Mouse (Mus musculus): ENCODE measurements around the gene Zyg11a. TPM values are rescaled to one million over a fixed set of nuclear protein-coding genes. Genes with fewer than 3 reads are reported as not detected.

The Zyg11a gene
- 1.1 and 2.7 TPM in 2 replicates for polyA plus RNA-seq (2012; rRNA removed)

DNA sequence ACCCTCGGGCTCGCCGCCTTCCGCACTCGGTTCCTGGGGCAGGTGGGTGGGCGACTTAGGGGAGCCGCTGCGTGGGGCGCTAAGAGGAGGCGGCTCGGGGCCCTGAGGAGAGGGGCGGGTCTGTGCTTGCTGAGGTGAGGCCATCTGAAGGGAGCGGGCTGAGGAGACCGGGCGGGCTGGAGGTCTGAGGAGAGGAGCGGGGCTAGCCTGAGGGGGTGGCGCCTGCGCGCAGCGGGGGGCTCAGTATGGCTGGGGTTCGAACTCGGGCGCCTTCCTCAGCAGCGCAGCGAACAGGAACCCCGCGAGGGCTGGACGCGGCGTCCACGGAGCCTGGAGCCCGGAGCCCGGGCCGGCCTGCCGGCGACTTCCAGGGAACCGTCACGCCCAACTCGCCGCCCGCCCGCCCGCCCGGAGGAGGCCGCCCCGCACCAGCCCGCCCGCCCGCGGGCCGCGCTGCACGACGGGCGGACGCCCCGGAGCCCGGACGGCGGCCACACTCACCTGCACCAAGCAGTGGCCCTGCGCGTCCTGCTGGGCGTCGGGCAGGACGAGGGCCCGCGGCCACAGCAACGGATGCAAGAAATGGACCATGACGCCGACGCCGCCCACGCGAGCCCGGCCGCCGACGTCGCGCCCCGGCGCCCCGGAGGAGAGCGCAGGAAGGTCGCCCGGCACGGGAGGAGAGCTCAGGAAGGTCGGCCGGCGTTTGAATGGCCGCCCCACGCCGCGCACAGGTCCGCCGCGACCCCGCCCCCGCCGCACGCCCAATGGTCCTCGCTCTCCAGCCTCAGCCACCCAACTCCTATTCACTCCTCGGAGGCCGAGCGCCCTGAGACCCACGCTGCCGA, at the start of gene Zyg11a:
TSS of gene Zyg11a (minus strand) at position 717 of the 848 bp plus-strand sequence.
- WGBS: 6% methylated on average over 99 of the region's 107 CpGs
- DNase-seq (ENCODE audit: low read depth, low spot score): no peak

DNA sequence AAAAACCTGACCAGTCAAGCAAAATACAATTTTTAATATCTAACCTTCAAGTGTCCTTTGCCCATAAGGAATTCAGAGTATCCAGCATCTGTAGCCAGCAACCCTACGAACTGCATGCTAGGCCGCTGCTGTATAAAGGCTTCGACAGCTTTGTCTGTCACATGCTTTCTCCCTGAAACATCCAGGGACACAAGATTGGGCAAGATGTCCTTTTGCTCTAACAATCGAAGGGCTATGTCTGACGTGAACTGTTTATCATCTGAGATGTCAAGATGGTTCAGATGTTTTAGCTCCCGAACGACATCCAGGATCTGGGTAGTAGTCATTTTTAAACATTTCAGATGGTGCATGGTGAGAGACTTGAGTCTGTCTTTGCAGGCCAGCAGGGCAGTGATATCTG, 47.9 kb upstream of the Zyg11a start:
- DNase-seq (ENCODE audit: low read depth, low spot score): no peak
- WGBS: 94% methylated on average over 7 of the region's 7 CpGs

DNA sequence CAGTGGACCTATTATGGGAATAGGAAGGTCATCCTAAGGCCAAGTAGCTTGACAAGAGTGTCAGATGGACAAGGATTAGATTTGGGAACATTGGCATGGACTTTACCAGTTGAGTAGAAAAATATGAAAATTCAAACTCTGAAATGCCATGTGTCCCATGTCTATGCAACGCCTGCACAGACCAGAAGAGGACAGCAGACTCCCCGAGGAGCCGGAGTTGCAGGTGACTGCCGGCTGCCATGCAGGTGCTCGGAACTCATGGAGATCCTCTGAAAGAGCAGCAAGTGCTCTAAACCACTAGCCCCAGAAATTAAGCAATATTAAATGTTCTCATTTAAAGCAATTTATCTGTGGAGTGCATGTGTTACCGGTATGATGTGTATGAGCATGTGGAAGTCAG, 35.5 kb upstream of the Zyg11a start:
- WGBS: 90% methylated on average over 6 of the region's 6 CpGs
- no peak for DNase-seq (ENCODE audit: low read depth, low spot score)

DNA sequence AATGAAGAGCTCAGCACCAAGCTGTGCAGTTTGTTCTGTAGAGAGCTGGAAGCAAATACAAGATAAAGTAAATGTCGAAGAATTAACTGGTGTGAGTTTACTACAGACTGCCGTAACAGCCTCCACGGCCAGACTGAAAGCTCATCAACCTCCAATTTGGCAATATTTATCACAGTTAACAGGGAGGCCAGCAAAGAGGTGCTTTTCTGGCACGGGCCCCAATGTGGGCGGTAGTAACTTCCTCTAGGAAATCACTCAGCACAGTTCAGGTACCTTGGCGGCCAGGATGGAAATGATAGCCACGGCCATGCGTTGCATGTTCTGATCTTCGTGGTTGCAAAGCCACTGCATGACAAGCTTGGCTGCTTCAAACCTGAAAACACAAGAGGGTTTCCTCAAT, 32.7 kb upstream of the Zyg11a start:
- 89% methylated on average over 9 of the region's 9 CpGs for WGBS
- DNase-seq (ENCODE audit: low read depth, low spot score): no peak

DNA sequence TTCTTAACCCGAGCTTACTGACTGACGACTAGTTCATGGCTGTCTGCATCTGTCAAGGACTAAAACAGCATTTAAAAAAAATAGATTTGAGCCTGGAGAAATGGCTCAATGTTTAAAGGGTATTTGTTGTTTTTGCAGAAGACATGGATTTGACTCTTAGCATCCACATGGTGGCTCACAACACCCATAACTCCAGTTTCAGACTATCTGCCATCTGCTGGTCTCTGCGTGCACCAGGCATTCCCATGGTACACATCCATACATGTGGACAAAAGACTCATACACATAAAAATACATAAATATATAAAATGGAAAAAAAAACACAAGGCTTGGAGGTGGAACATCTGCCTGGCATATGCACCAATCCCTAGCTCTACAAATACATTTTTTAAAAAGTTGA, 31.5 kb upstream of the Zyg11a start:
- no peak for DNase-seq (ENCODE audit: low read depth, low spot score)
- 91% methylated on average over 3 of the region's 3 CpGs for WGBS

DNA sequence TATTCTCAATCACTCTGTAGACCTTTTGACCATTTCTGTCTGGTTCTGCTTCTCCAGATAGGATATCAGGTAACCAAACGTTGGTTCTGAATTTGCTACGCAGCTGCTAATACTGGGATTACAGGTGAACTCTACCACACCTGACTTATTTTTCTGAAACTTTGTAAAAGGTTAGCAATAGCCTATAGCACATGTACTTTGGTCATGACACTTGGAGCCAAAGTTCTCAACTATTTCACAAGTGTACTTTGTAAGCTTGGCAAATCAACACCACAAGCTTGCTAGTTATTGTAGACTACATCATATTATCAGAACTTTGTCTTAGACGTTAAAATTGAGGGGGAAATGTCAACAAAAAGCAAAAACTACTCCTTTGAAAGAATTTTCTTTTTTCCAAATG, 15.8 kb upstream of the Zyg11a start:
- 74% methylated on average over 3 of the region's 3 CpGs for WGBS

DNA sequence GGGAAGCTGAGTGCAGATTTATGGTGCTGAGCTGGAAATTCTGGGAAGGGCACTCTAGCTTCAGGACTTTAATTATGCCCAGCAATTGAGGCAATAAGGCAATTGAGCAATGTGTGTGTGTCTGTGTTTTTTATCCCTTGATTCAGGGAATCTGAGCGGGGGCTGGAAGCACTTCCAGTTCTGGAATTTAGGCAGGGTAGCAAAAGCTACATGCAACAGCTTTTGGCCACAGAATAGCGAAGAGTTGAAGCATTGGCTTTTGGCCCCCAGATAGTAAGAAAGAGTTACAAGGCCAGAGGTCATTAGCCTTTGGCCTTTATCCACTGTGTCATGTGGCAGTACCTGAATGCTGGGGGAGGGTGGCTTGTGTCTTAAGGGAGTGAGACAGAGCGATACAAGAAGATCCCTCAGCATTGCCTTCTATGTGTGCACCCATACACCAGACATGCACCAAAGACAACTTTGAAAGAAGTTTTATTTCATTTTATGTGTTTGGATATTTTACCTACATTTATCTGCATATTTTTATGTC, 7.6 kb upstream of the Zyg11a start:
- 57% methylated on average over 3 of the region's 3 CpGs for WGBS
- no peak for DNase-seq (ENCODE audit: low read depth, low spot score)

More for the DNA sequence above, 15.8 kb upstream of the Zyg11a start:
- no peak for DNase-seq (ENCODE audit: low read depth, low spot score)

DNA sequence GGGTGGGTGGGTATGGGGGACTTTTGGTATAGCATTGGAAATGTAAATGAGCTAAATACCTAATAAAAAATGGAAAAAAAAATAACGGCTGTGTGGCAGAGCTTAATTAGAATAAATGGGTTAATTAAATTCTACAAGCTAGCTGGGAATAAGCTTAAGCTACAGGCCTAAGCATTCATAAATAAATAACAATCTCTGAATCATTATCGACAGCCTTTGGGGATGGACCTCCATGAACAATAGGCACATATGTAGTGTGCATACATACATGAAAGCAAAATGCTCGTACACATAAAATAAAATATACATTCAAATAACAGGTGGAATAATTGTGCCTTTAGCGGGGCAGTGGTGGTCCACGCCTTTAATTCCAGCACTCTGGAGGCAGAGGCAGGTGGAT, 4.7 kb upstream of the Zyg11a start:
- DNase-seq (ENCODE audit: low read depth, low spot score): no peak
- WGBS: 86% methylated on average over 5 of the region's 5 CpGs

DNA sequence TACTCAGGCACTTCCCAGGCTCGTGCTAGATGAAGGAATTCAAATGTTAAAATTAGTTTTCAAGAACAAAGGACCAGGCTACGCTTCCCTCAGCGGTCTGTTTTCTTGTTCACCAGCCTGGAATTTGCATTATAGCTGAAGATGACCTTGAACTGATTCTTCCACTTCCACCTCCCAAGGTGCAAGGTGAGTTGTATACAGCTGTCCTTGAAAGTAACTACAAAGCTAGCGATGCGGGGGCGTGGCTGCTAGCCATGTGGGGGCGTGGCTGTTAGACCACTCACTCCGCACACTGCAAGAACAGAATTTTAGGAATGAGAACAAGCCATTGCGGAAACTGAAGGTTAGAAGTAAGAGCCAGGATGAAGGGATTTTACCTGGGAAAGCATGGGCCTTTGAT, 1.2 kb upstream of the Zyg11a start:
- no peak for DNase-seq (ENCODE audit: low read depth, low spot score)
- 52% methylated on average over 9 of the region's 9 CpGs for WGBS

DNA sequence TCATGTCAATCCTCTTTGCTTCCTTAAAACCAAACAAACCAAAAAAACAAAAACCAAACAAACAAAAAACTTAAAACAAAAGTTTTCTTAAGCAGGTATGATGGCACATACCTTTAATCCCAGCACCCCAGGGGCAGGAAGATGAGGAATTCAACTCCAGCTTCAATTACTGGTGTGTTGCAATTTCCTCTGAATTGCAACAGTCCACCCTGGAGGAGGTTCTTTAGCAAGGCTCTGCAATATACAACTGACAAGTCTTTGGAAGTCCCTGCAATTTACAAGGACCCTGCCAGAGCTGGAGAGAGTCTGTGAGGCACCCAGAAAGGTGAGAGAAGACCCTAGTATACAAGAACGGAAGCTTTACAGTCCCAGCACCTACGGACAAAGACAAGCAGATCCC, 4.8 kb downstream of the Zyg11a start:
- WGBS: 88% methylated on average over 2 of the region's 2 CpGs
- no peak for DNase-seq (ENCODE audit: low read depth, low spot score)

DNA sequence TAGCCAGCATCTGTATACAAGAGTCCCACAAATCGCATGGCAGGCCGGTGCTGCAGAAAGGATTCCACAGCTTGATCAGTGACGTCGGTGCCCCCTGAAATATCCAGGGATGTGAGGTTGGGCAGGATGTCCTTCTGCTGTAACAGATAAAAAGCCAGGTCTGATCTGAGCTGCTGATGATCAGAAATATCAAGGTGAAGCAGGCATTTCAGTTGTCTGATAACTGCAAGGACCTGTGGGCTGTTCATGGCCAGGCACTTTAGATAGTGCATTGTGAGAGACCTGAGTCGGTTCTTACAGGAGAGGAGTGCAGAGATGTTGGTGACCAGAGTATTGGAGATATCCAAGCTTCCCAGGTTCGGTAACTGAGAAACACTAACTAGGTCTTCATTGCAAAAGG, 13.2 kb downstream of the Zyg11a start:
- WGBS: 93% methylated on average over 6 of the region's 6 CpGs
- DNase-seq (ENCODE audit: low read depth, low spot score): no peak

DNA sequence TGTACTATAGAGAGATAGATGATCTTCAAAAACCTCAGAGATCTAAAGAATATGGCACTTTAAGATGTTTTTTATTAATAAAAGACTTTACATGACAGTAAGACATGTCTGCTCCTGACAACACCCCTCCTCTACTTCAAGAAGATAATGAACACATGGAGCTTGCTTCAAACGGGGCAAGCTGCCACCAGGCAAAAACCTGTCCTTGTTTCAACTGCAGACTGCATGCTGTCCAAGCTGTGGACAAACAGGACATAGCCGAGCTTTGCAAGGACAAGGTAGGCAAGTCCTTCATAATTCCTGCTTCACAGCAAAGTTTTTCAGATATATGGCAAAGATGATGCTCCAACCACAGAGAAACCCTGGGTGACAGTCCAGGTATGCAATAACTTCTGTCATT, 18.6 kb downstream of the Zyg11a start:
- DNase-seq (ENCODE audit: low read depth, low spot score): no peak
- 59% methylated on average over 2 of the region's 2 CpGs for WGBS

DNA sequence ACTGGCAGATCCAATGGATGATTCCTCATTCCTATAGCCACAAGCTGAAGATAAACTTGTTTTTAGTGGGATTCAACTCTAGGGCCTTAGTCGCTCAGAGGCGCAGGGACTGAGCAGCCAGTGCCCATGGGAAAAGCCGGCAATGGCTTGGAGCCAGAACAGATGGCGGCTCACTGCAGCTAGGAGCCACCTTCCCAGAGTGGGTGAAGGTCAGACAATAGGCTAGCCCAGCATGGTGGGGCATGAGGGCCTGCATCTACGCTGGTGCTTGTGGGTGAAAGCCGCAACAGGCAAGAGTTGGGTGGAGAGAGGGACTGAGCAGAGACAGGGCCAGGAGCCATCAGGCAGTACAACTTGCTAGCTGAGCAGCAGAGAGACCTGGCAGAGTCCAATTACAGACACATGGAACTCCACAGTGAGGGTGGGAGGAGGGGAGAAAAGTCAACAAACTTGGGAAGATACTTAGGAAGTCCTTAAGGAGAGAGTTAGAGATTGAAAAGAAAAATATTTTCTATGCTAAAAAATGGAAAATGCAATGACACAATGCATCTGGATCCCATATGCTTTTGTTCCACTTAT, 21.5 kb downstream of the Zyg11a start:
- WGBS: 79% methylated on average over 6 of the region's 6 CpGs
- no peak for DNase-seq (ENCODE audit: low read depth, low spot score)

DNA sequence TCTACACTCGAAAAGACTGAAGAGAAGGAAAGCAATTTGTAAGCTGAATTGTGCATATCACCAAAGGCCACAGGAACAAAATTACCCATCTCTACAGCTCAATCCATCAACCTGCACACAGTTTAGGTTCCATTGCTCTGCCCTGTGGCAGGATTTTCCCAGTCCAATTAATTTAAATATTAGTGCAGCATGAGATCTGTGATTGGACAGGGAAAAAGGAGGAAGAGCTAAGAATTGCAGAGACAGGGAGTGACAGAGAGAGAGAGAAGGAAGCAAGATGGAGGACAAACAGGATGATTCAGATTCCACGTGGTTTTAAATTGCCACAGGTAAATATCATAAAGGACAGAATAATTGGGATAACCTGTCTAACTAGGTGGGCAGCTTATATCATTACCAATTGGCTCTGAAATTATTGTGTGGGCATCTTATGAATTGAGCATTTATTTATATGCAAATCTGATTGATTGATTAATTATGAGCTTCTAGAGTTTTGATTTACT, 25.0 kb downstream of the Zyg11a start:
- DNase-seq (ENCODE audit: low read depth, low spot score): no peak
- WGBS: 46% methylated on average over 2 of the region's 2 CpGs

DNA sequence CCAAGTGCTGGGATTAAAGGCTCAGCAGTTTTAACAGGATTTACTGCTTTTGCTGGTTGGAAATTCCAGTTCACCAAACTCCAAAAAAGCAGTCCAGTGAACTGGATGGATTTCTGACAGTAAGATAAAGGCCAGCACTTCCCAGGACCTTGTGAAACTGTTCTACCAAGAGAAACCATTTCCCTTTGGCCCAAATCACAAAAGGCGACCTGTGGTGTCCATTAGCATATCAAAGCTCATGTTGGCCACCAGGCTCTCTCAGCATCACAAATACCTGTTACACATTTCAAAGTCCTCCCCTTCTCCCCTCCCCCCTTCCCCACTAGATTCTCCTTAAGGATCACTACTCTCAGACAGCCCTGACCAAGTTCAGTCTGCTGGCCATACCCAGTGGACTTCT, 35.6 kb downstream of the Zyg11a start:
- WGBS: 87% methylated on average over 1 of the region's 1 CpGs
- no peak for DNase-seq (ENCODE audit: low read depth, low spot score)

DNA sequence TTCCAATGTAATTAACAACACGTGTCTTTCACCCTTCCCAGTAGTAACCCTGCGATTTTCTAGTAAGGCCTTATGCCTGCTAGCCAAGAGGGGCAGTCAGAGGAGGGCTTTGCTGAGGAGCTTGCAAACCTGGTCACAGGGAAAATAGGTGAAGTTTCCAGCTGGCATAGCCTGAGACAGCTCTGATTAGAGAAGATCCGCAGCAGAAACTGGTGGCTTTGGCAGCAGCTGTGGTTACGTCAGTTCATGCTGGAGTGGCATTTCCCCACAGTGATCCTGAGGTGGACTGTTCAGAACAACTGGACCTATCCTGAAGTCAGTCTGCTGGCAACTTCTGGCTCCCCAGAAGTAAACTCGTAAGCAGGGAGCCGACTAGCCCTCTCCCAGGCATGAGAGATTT, 49.8 kb downstream of the Zyg11a start:
- DNase-seq (ENCODE audit: low read depth, low spot score): no peak
- WGBS: 87% methylated on average over 6 of the region's 6 CpGs

DNA sequence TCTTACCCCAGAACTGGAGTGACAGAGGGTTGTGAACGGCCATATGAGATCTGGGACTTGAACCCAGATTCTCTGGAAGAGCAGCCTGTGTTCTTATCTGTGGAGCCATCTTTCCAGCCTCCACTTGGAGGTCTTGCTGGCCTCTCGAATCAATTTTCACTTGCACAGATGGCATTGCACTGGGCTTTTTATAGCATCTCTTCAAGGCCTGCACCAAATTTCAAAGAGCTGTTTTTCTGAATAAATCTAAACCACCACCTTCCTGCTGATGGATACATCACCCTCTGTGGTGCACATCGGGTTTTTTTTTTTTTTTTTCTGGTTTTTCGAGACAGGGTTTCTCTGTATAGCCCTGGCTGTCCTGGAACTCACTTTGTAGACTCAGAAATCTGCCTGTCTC, 51.0 kb downstream of the Zyg11a start:
- WGBS: 77% methylated on average over 4 of the region's 4 CpGs
- DNase-seq (ENCODE audit: low read depth, low spot score): no peak

DNA sequence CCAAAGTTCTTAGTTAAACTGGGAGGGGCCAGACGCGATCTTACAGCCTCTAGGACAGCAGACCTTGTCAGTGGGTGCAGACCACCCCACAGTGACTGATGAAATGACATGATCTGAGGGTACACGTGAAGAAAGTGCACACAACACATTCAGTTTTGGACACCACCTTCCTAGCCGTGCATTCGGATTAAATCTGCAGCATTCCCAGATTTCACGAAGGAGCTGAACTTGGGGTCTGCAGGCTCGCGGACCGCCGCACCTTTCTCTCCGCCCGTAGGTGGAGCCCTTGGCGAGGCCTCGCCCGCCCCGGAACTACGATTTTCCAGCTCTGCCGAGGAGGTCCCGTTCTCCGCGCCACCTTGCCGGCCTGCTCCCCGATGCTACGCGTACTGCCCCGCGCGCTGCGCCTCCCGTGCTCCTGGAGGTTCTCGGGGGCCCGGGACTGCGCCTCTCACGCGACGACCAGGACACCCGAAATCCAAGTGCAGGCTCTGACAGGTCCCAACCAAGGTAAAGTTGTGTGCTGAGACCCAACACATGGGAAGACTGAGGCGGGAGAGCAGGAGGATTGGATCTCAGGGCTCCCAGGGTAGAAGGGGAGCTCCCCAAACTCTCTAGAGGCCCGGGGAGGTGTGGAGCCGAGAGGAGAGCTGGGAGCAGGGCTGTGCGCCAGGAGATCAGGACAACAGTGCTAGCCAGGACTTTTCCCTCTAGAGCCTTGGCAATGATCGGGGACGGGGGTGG, 52.5 kb downstream of the Zyg11a start, which contains the start of gene Echdc2:
TSS of gene Echdc2 (plus strand) at position 286 of the 744 bp plus-strand sequence.
- WGBS: under 1% methylated on average over 43 of the region's 43 CpGs
- peak; percentile 13 for DNase-seq (ENCODE audit: low read depth, low spot score)

DNA sequence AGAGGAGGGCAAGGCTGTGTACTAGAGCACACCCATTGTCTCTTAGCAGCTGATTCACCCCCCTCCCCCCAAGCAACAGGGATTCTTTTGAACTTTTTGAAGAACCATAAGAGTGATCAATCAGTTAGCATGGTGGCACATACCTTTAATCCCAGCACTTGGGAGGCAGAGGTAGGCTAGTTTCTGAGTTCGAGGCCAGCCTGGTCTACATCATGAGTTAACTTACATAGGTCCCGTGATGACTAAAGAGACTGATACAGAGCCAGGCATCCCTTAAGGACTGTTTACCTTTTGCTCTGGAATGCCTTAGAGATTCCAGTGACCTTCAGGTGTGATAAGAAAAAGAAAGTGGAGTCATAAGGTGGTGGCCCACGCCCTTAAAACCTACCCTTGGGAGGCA, 54.6 kb downstream of the Zyg11a start:
- 67% methylated on average over 3 of the region's 3 CpGs for WGBS
- no peak for DNase-seq (ENCODE audit: low read depth, low spot score)

DNA sequence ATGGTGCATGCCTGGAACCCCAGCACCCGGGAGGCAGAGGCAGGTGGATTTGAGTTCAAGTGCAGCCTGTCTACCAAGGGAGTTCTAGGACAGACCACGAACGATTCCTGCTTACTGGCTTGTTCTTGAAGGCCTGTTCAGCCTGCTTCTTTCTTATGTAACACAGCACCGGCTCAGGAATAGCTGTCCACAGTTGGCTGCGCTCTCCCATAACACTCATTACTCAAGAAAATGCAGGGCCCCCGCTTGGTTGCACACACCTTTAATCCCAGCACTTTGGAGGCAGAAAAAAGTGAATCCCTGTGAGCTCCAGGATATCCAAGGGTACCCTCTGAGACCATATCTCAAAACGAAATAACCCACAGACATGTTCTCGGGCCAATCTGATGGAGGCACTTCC, 55.9 kb downstream of the Zyg11a start:
- WGBS: 93% methylated on average over 8 of the region's 8 CpGs
- DNase-seq (ENCODE audit: low read depth, low spot score): no peak
